Mouse (Mus musculus): ENCODE measurements at regions not wholly inside any gene's neighbourhood (a gene's known extent, or its start where the extent isn't known, plus 50 kb on each side); places are given as distances from the start of the nearest gene placed in this dataset.

GRCm38 (mm10) chr1:143879622-143880021, 102.5 kb downstream of the Uchl5 start:
- TF ChIP-seq POLR2A (IDR thresholded peaks at IDR 0.05; ENCODE audit: control insufficient read depth, extremely low read depth, insufficient read depth, low read length, poor library complexity), result no peak
- no peak for TF ChIP-seq CTCF (IDR thresholded peaks at IDR 0.05; ENCODE audit: borderline replicate concordance, control insufficient read depth, extremely low read depth, insufficient read depth, low read length, poor library complexity)
